Mouse (Mus musculus) thymus, adult 18-20 months (tissue): ENCODE results near the gene Pigv.

Source experiments
- DNase-seq, 2 experiments: peaks; one replicate each; pipeline ENCODE4 v3.0.0; 2022; ENCODE audit warnings: mixed read lengths in 2 of 2

The Pigv gene

DNA sequence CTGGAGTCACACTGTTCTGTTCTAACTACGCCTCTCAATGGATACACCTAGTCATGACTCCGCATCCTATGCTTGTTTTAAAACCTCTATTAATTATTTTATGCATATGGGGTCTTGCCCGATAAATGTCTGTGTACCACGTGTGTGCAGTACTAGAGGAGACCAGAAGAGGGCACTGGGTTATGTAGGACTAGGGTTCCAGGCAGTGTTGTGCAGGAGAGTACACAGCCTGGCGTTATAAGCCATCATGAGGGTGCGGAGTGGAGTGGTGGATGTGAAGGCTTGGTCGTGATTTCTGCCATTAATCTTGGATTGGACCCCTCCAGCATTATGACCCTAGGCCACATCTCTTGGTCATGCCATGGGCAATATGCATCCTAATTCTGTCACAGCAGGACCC lies 60.0 kb downstream of the Pigv start:
- DNase-seq = no peak

DNA sequence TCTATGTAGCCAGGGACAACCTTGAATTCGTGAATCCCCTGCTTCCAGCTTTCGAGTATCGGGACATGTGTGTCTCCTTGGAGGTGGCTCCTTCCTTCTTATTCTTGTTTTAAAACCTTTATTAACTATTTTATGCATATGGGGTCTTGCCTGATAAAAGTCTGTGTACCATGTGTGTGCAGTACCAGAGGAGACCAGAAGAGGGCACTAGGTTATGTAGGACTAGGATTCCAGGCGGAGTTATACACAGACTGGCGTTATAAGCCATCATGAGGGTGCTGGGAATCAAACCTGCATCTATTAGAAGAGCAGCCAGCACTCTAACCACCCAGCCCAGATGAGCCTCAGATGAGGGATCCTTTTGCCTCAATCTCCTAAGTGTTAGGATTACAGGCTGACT lies 60.6 kb downstream of the Pigv start:
- DNase-seq = no peak
